Mouse (Mus musculus) brain, embryonic 14.5 days (tissue): Measurements from ENCODE around the gene Atp7b.
A peak's percentile ranks its signal among the peaks of the same experiment; 100 is the strongest.

ENCODE experiments used
- CTCF ChIP-seq: fragments of 200-500 bp; IDR thresholded peaks from 2 replicates; pipeline ENCODE4 v1.5.1; 2012; ENCODE audit warnings: inconsistent platforms, mild to moderate bottlenecking, moderate library complexity, borderline replicate concordance; ENCODE audit not compliant: insufficient read depth, insufficient read length; ENCODE audit errors: extremely low read depth
- POLR2A ChIP-seq: fragments of 200-500 bp; IDR thresholded peaks from 2 replicates; pipeline ENCODE4 v1.6.1; 2012; ENCODE audit warnings: mild to moderate bottlenecking, inconsistent platforms, borderline replicate concordance; ENCODE audit not compliant: poor library complexity, insufficient read depth, insufficient read length, severe bottlenecking; ENCODE audit errors: extremely low read depth

DNA sequence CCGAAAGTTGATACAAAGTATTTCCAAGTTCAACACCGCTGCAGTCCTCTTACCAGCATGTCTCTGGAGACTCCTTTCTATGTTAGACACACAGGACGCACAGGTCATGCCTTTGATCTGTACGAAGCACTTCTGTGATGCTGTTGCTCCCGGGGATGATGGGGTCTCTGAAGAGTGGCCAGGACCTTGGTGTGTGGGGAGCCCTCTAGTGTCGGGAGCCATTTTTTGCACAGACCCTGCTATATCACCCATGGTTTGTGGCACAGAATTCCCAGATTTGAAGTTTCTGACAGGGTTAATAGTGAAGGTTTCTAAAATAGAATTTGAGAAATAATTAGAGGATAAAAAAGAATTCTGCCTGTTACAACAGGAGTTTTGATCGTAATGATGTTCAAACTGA, 37.9 kb downstream of the Atp7b start:
- TF ChIP-seq POLR2A (no peak), CTCF (peak; percentile 23; the same call in 1 of the 2 replicates)
